In genomic region chr12:115923999-115924398, GRCm38 (mm10) we compare ENCODE assay signal across 7 mouse cellular contexts.
DNase-seq lines count a peak whose midpoint lies in the region; ATAC-seq and TF ChIP-seq lines count a peak whose summit lies in the region.
"Not testable (repeated sequence)": the region's sequence is repeated elsewhere in the genome, so short reads cannot be mapped to it uniquely, and the experiment has no call there.

No protein-coding gene starts in this region.

- 0 out of 2 replicates have a peak, but pooled peaks have one; percentile 2 for TF ChIP-seq CTCF in kidney, adult 2 months (conservative IDR thresholded peaks at IDR 0.05; ENCODE audit: insufficient read depth, insufficient read length, low read depth, low read length)

- TF ChIP-seq POLR2A in kidney, adult 2 months (IDR thresholded peaks at IDR 0.05; ENCODE audit: low read depth, low read length) = not testable (repeated sequence)

- H3K36me3 ChIP-seq in kidney, adult 2 months (ENCODE audit: control insufficient read depth, insufficient read depth, low read length) = not testable (repeated sequence)

- peak; percentile 98 for ATAC-seq in granulocyte monocyte progenitor cell, adult 5-6 weeks (replicated peaks; ENCODE audit: poor library complexity, severe bottlenecking)
- peak; percentile 99 for ATAC-seq in megakaryocyte progenitor cell, adult 5-6 weeks (replicated peaks; ENCODE audit: poor library complexity)
- ATAC-seq in neutrophil, adult 5-6 weeks (ENCODE audit: extremely low read depth, insufficient number of reproducible peaks, low FRiP score, poor library complexity, severe bottlenecking) = peak; percentile 90

- H3K27ac ChIP-seq in kidney, adult 2 months (ENCODE audit: insufficient read depth, low read depth, low read length) = not testable (repeated sequence)

- peak; percentile 23 for DNase-seq in CD4-positive, CD25-positive, alpha-beta regulatory T cell, adult 2 months (ENCODE audit: low read depth, low spot score)
- peak; percentile 7 for DNase-seq in T-cell, adult 2 months (ENCODE audit: low spot score)
- not testable (repeated sequence) for DNase-seq in kidney, adult 2 months
- DNase-seq in thymus, postnatal 25 days = peak; percentile 2

- not testable (repeated sequence) for H3K4me3 ChIP-seq in kidney, adult 2 months (ENCODE audit: insufficient read depth, low read depth, low read length)

- H3K4me1 ChIP-seq in kidney, adult 2 months (ENCODE audit: control insufficient read depth, insufficient read depth, low read length) = not testable (repeated sequence)

- not testable (repeated sequence) for H3K27me3 ChIP-seq in kidney, adult 2 months (replicated peaks; ENCODE audit: control insufficient read depth, insufficient read depth, low read length)
